Mouse (Mus musculus): ENCODE results near the gene Dlk2. TPM values are rescaled to one million over a fixed set of nuclear protein-coding genes. Genes with fewer than 3 reads are reported as not detected.

Dlk2 gene
- total RNA-seq, 2 experiments from 2014 or later = not detected

GRCm38 (mm10) chr17:46351026-46351700 is 53.9 kb downstream of the Dlk2 start:
- intact Hi-C loops (cut with DNase I) = no loop called here
- Histone ChIP-seq H3K27ac (no peak overlapping the region), H3K4me3 (no peak overlapping the region)
- TF ChIP-seq CTCF (IDR thresholded peaks at IDR 0.05) = no peak
- no peak for DNase-seq

Other genes with a start within 250 kb of the Dlk2 start
- gene Mrps18a, start 186.4 kb upstream of the Dlk2 start, total RNA-seq (2021) = 100 to 1,000 TPM in 1 of 2 experiments, 10 to 100 TPM in 1; 84.2 to 104 TPM
- under 1 TPM; 0.47 to 0.61 TPM for gene Rsph9, start 153.2 kb upstream of the Dlk2 start, total RNA-seq (2021)
- 10 to 100 TPM; 20.8 to 25.1 TPM for gene Mad2l1bp, start 143.9 kb upstream of the Dlk2 start, total RNA-seq (2021)
- gene Gtpbp2, start 136.4 kb upstream of the Dlk2 start, total RNA-seq (2021) = 10 to 100 TPM; 52.7 to 55.2 TPM
- 10 to 100 TPM; 11.8 to 14.1 TPM for gene Polh, start 94.8 kb upstream of the Dlk2 start, total RNA-seq (2021)
- 10 to 100 TPM; 10.8 to 12.2 TPM for gene Xpo5, start 94.6 kb upstream of the Dlk2 start, total RNA-seq (2021)
- 10 to 100 TPM; 13.7 to 14.5 TPM for gene Polr1c, start 49.4 kb upstream of the Dlk2 start, total RNA-seq (2021)
- gene Yipf3, start 49.3 kb upstream of the Dlk2 start, total RNA-seq (2021) = 10 to 100 TPM; 55.8 to 59.5 TPM
- gene Lrrc73, start 43.9 kb upstream of the Dlk2 start, total RNA-seq (2021) = under 1 TPM in 1 of 2 experiments, not detected in 1; 0.14 TPM
- 10 to 100 TPM; 37.2 to 43.8 TPM for gene Tjap1, start 14.4 kb upstream of the Dlk2 start, total RNA-seq (2021)
- 1 to 10 TPM; 2.4 to 2.9 TPM for gene Abcc10, start 30.9 kb downstream of the Dlk2 start, total RNA-seq (2021)
- 10 to 100 TPM; 14.1 to 17.4 TPM for gene Zfp318, start 86.3 kb downstream of the Dlk2 start, total RNA-seq (2021)
- under 1 TPM; 0.33 to 0.66 TPM for gene Crip3, start 131.5 kb downstream of the Dlk2 start, total RNA-seq (2021)
- not detected for gene Slc22a7, start 141.0 kb downstream of the Dlk2 start, total RNA-seq (2021)
- under 1 TPM; 0.08 to 0.22 TPM for gene Ttbk1, start 190.3 kb downstream of the Dlk2 start, total RNA-seq (2021)
- 1 to 10 TPM; 5.2 to 5.7 TPM for gene Dnph1, start 199.3 kb downstream of the Dlk2 start, total RNA-seq (2021)
- 10 to 100 TPM; 13.8 to 15.5 TPM for gene Cul9, start 249.0 kb downstream of the Dlk2 start, total RNA-seq (2021)